Mouse (Mus musculus): ENCODE results near the gene Camk2g.

DNA sequence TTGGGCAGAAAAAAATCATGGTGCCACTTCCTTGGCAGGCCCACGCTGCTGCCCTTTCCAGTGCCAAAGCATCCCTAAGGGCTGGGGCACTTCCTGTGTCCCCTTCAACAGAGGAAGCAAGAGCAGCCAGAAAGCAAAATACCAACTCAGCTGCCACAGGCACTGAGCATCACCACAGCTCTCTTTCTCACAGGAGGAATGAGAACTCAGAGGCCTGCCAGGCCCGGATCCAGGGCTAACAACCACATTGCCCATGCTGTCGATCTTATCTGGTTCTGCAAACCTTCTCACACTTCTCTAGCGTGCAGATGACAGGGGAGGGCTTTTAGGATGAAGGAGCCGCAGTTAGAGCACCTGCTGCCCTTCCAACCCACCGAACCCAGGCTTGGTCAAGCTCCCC lies 21.1 kb downstream of the Camk2g start:
- TF ChIP-seq UBTF (IDR thresholded peaks at IDR 0.05; ENCODE audit: low read depth, low read length) (no peak), CHD2 (IDR thresholded peaks at IDR 0.05; ENCODE audit: low read length) (no peak), SMC3 (IDR thresholded peaks at IDR 0.05; ENCODE audit: low read depth, low read length) (no peak), CTCF (conservative IDR thresholded peaks at IDR 0.05 in 1 of 2, IDR thresholded peaks at IDR 0.05 in 1 of 2; ENCODE audit: low read depth in 2 of 2, low read length in 2 of 2) (no peak), MXI1 (IDR thresholded peaks at IDR 0.05; ENCODE audit: low read depth, low read length) (no peak), ETS1 (conservative IDR thresholded peaks at IDR 0.05; ENCODE audit: low read depth, low read length) (no peak), MAFK (IDR thresholded peaks at IDR 0.05; ENCODE audit: insufficient replicate concordance, low read length) (no peak), TCF12 (IDR thresholded peaks at IDR 0.05; ENCODE audit: low read depth, low read length) (no peak), EP300 (IDR thresholded peaks at IDR 0.05; ENCODE audit: low read length) (no peak), MYC (IDR thresholded peaks at IDR 0.05; ENCODE audit: low read depth, low read length) (no peak), POLR2A (IDR thresholded peaks at IDR 0.05; ENCODE audit: low read depth, low read length) (no peak), MAZ (IDR thresholded peaks at IDR 0.05; ENCODE audit: low read depth, low read length) (no peak)
